Mouse (Mus musculus) heart, embryonic 13.5 days (tissue): Measurements from ENCODE around the gene Scd4. TPM values are rescaled to one million over a fixed set of nuclear protein-coding genes. Genes with fewer than 3 reads are reported as not detected.
A peak's percentile ranks its signal among the peaks of the same experiment; 100 is the strongest.

Experiments used
- ATAC-seq: fragments of 200-750 bp; cut with Nextera tagmentation; 2 replicates; pipeline ENCODE4 v1.8.0; 2017; ENCODE audit warnings: moderate TSS enrichment; ENCODE audit not compliant: insufficient number of reproducible peaks, low FRiP score, low TSS enrichment; ENCODE audit errors: extremely low read depth
- H3K27ac ChIP-seq: fragments of 300-500 bp; sonication (generic); replicated peaks from 2 replicates; pipeline ENCODE4 v1.5.1; 2015; ENCODE audit warnings: moderate library complexity, mild to moderate bottlenecking, inconsistent platforms
- H3K27me3 ChIP-seq: fragments of 300-500 bp; sonication (generic); replicated peaks from 2 replicates; pipeline ENCODE4 v1.6.1; 2015; ENCODE audit warnings: mild to moderate bottlenecking, inconsistent platforms
- H3K36me3 ChIP-seq: fragments of 300-500 bp; sonication (generic); 2 replicates; pipeline ENCODE4 v1.6.1; 2015; ENCODE audit warnings: mild to moderate bottlenecking, inconsistent platforms
- H3K4me1 ChIP-seq: fragments of 300-500 bp; sonication (generic); 2 replicates; pipeline ENCODE4 v1.6.1; 2015; ENCODE audit warnings: inconsistent platforms
- H3K4me2 ChIP-seq: fragments of 300-500 bp; sonication (generic); 2 replicates; pipeline ENCODE4 v1.6.1; 2015; ENCODE audit warnings: inconsistent platforms, mild to moderate bottlenecking, moderate library complexity
- H3K4me3 ChIP-seq: fragments of 300-500 bp; sonication (generic); 2 replicates; pipeline ENCODE4 v1.5.1; 2015; ENCODE audit warnings: moderate library complexity, mild to moderate bottlenecking, inconsistent platforms
- H3K9ac ChIP-seq: fragments of 300-500 bp; sonication (generic); 2 replicates; pipeline ENCODE4 v1.6.1; 2015; ENCODE audit warnings: inconsistent platforms, mild to moderate bottlenecking, moderate library complexity
- H3K9me3 ChIP-seq: fragments of 300-500 bp; sonication (generic); 2 replicates; pipeline ENCODE4 v1.6.1; 2016; ENCODE audit warnings: inconsistent platforms
- WGBS: fragments of 180-500 bp; shearing (Covaris S2); methylation state at CpG from one replicate; pipeline ENCODE4 v1.1.7; 2015; ENCODE audit warnings: mixed read lengths; 5-methylcytosine and 5-hydroxymethylcytosine counted together
- polyA plus RNA-seq: library from polyadenylated mRNA; unstranded; fragments of >200 nt; fragmentation: Nextera tagmentation; extraction: Ambion mirVana; gene quantifications from 2 replicates; pipeline ENCODE4 v1.2.1, GENCODE M21; 2015

The Scd4 gene
- 0.49 and 0.69 TPM in 2 replicates for polyA plus RNA-seq

- Histone ChIP-seq H3K9ac (peak within 1 kb of the TSS; percentile 15; the same call in 1 of the 2 replicates), H3K27ac (peak within 1 kb of the TSS; percentile 55)
Measured at GRCm38 (mm10) chr19:44332833-44333623, at the start of gene Scd4. TSS of gene Scd4 (plus strand) at chr19:44333092.

GRCm38 (mm10) chr19:44283157-44284024 lies 49.5 kb upstream of the Scd4 start:
- Histone ChIP-seq H3K27me3 (no peaks in the 10 kb centered on the region), H3K36me3 (no peaks in the 10 kb centered on the region), H3K4me1 (peaks cover 68% of the 10 kb centered on the region), H3K9ac (peak overlapping the region; percentile 77), H3K27ac (peak overlapping the region; percentile 97), H3K4me2 (peak overlapping the region; percentile 83), H3K9me3 (no peaks in the 10 kb centered on the region), H3K4me3 (peak overlapping the region; percentile 58)
- no peak for ATAC-seq
- whole genome bisulfite sequencing, result 35% methylated on average over 15 of the region's 15 CpGs

More at GRCm38 (mm10) chr19:44332833-44333623, at the start of gene Scd4:
- no peak for ATAC-seq
- no peak within 1 kb of the TSS for H3K4me3 ChIP-seq
- 57% methylated on average over 10 of the region's 10 CpGs for WGBS
- H3K36me3 ChIP-seq, result no peaks in the 10 kb centered on the region
- H3K9me3 ChIP-seq, result no peaks in the 10 kb centered on the region
- peak within 1 kb of the TSS; percentile 31 for H3K4me2 ChIP-seq
- no peaks in the 10 kb centered on the region for H3K27me3 ChIP-seq
- peaks cover 41% of the 10 kb centered on the region for H3K4me1 ChIP-seq

- no peaks in the 10 kb centered on the region for H3K36me3 ChIP-seq
- H3K4me1 ChIP-seq, result peaks cover 66% of the 10 kb centered on the region
- no peaks in the 10 kb centered on the region for H3K27me3 ChIP-seq
- peak overlapping the region; percentile 83 for H3K4me2 ChIP-seq
- H3K9ac ChIP-seq, result peak overlapping the region; percentile 83
- WGBS, result under 1% methylated on average over 38 of the region's 38 CpGs
- H3K9me3 ChIP-seq, result no peaks in the 10 kb centered on the region
- ATAC-seq, result peak; percentile 98
- peak overlapping the region; percentile 97 for H3K27ac ChIP-seq
- H3K4me3 ChIP-seq, result peak overlapping the region; percentile 58
Measured at GRCm38 (mm10) chr19:44284025-44284695, 48.7 kb upstream of the Scd4 start.

DNA sequence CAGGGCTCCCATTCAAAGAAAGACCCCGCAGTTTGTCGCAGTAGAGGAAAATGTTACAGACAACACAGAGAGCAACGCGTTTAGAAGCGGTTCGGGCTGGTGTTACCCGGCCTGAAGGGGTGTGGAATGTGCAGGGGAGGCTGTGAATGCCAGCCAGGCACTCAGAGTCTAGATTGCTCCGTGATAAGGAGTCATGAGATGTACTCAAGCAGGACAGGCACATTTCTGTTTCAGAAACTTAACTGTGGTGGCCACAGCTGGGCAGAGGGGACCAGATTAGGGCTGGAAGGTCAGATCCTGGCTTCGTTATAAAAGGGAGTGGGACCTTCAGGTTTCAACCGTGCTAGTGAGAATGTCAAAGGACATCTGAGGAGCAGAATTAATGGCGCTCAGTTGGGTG lies 48.2 kb upstream of the Scd4 start:
- Histone ChIP-seq H3K36me3 (no peaks in the 10 kb centered on the region), H3K9ac (peak overlapping the region; percentile 83), H3K27ac (peak overlapping the region; percentile 97), H3K27me3 (no peaks in the 10 kb centered on the region), H3K4me1 (peaks cover 69% of the 10 kb centered on the region), H3K9me3 (no peaks in the 10 kb centered on the region), H3K4me3 (peak overlapping the region; percentile 58), H3K4me2 (peak overlapping the region; percentile 83)
- ATAC-seq, result 0 out of 2 replicates have a peak, but pooled peaks have one; percentile 0
- 4% methylated on average over 11 of the region's 11 CpGs for WGBS

DNA sequence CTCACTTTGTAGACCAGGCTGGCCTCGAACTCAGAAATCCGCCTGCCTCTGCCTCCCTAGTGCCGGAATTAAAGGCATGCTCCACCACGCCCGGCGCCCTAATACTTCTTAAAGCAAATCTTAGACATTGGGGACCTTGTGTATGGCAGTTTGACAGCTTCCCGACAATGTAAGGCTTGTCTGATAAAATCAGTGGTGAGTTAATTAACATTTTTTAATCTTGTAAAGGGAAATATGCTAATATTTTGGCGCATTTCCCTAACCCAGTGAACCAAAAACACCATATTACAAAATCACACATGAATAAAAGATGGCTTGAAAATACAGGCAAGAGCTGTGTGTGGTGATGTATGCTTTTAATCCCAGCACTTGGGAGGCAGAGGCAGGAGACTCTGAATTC lies 47.3 kb upstream of the Scd4 start:
- no peak overlapping the region for H3K9ac ChIP-seq
- H3K36me3 ChIP-seq, result no peaks in the 10 kb centered on the region
- H3K4me2 ChIP-seq, result no peak overlapping the region
- no peaks in the 10 kb centered on the region for H3K9me3 ChIP-seq
- H3K4me3 ChIP-seq, result no peak overlapping the region
- ATAC-seq, result no peak
- H3K27me3 ChIP-seq, result no peaks in the 10 kb centered on the region
- WGBS, result 91% methylated on average over 8 of the region's 8 CpGs
- H3K4me1 ChIP-seq, result peaks cover 68% of the 10 kb centered on the region
- no peak overlapping the region for H3K27ac ChIP-seq

GRCm38 (mm10) chr19:44286109-44286508 lies 46.8 kb upstream of the Scd4 start:
- no peak overlapping the region for H3K27ac ChIP-seq
- no peaks in the 10 kb centered on the region for H3K9me3 ChIP-seq
- no peak overlapping the region for H3K9ac ChIP-seq
- H3K27me3 ChIP-seq, result no peaks in the 10 kb centered on the region
- H3K4me1 ChIP-seq, result peaks cover 63% of the 10 kb centered on the region
- H3K4me2 ChIP-seq, result no peak overlapping the region
- ATAC-seq, result no peak
- H3K4me3 ChIP-seq, result no peak overlapping the region
- WGBS, result 26% methylated on average over 2 of the region's 2 CpGs
- no peaks in the 10 kb centered on the region for H3K36me3 ChIP-seq

- Histone ChIP-seq H3K27me3 (no peaks in the 10 kb centered on the region), H3K4me3 (no peak overlapping the region), H3K4me1 (peaks cover 62% of the 10 kb centered on the region), H3K9ac (0 out of 2 replicates have a peak overlapping the region, but pooled peaks have one; percentile 28), H3K36me3 (no peaks in the 10 kb centered on the region), H3K9me3 (no peaks in the 10 kb centered on the region), H3K27ac (0 out of 2 replicates have a peak overlapping the region, but pooled peaks have one; percentile 42), H3K4me2 (peak overlapping the region; percentile 13; the same call in 1 of the 2 replicates)
- WGBS, result 37% methylated on average over 10 of the region's 11 CpGs
- ATAC-seq, result no peak
Measured at GRCm38 (mm10) chr19:44287415-44288110, 45.3 kb upstream of the Scd4 start.

DNA sequence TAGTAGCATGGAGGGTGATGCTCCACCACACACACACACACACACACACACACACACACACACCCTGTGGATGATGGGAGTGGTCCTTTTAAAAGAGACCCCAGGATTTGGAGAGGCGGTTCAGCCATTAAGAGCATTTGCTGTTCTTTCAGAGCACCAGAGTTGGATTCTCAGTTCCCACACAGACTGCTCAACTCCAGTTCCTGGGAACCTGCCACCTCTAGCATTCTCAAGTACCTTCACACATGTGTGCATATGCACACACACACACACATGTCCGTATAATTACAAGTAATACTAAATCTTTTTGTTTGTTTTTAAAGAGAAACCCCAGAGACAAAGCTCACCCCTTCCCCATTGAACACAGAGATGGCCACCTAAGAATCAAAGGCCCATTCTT lies 40.8 kb upstream of the Scd4 start:
- no peak overlapping the region for H3K4me3 ChIP-seq

DNA sequence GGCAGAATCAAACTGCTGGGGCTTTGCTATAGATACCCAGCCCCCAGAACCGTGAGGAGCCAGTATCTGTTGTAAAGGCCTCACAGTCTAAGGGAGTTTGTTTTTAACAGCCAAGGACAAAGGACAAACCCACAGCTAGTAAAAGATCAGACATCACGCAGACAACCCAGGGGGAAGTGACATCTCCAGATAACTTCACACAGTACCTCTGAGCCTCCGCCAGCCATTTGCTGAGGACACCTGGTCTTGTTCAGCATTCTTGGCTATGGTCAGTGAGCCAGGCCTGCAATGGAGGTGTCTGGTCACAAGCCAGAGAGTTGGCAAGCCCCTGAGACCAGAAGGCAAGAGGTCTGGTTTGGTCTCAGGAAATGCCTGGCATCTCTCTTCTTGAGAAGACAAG lies 40.4 kb upstream of the Scd4 start:
- peak overlapping the region; percentile 97 for H3K9ac ChIP-seq
- no peaks in the 10 kb centered on the region for H3K9me3 ChIP-seq
- H3K36me3 ChIP-seq, result peaks cover 26% of the 10 kb centered on the region
- peak overlapping the region; percentile 89 for H3K4me3 ChIP-seq
- WGBS, result 33% methylated on average over 3 of the region's 3 CpGs
- ATAC-seq, result no peak
- no peaks in the 10 kb centered on the region for H3K27me3 ChIP-seq
- H3K4me1 ChIP-seq, result peaks cover 65% of the 10 kb centered on the region
- peak overlapping the region; percentile 99 for H3K27ac ChIP-seq
- H3K4me2 ChIP-seq, result peak overlapping the region; percentile 92

More for the DNA sequence above, 40.8 kb upstream of the Scd4 start:
- peak overlapping the region; percentile 99 for H3K27ac ChIP-seq
- peak overlapping the region; percentile 92 for H3K4me2 ChIP-seq
- H3K27me3 ChIP-seq, result no peaks in the 10 kb centered on the region
- H3K9me3 ChIP-seq, result no peaks in the 10 kb centered on the region
- H3K4me1 ChIP-seq, result peaks cover 65% of the 10 kb centered on the region
- ATAC-seq, result no peak
- WGBS, result 84% methylated on average over 2 of the region's 2 CpGs
- H3K9ac ChIP-seq, result 0 out of 2 replicates have a peak overlapping the region, but pooled peaks have one; percentile 97
- H3K36me3 ChIP-seq, result peaks cover 23% of the 10 kb centered on the region

DNA sequence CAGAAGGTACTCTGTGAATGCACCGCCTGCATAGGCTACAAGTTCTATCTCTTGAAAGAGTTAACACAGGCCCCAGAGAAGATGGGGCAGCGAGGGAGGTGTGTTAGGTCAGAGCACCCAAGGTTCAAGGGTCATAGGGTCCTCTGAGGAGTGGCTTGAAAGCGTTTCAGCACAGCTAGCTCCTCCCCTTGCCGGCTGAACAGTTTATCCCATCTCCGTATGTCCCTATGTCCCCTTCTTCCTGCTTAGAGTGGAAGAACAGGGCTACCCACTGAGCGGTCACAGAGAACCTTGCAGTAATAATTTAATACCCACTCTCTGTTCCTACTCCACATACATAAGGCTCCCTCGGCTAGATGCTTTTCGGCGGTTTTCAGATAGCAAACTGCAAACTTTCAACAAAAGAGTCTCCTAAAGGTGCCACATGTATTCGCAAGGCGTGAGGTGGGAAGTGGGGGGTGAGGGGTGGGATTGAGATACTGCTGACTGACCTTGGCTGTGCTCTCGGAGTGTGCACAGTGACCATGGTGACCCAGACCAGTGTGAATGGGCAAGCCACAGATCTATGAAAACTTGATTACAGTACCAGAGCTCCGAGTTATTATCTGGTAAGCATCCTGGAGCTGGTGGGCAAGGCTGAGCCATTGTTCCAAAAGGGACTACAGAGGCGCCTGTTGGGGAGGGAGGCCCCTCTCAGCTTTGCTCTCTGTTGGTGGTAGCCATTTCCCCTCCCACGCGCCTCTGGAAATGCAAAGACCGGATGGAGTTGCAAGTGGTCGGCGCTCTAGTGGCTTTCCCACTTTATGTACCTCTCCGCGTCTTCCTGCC lies 39.7 kb upstream of the Scd4 start, which contains the start of gene Scd2:
TSS of gene Scd2 (plus strand) at position 734 of the 828 bp plus-strand sequence.
- H3K36me3 ChIP-seq, result peaks cover 32% of the 10 kb centered on the region
- H3K27me3 ChIP-seq, result no peaks in the 10 kb centered on the region
- 3% methylated on average over 21 of the region's 21 CpGs for WGBS
- peak within 1 kb of the TSS; percentile 89 for H3K4me3 ChIP-seq
- H3K4me2 ChIP-seq, result peak within 1 kb of the TSS; percentile 92
- H3K9ac ChIP-seq, result peak within 1 kb of the TSS; percentile 97
- ATAC-seq, result peak; percentile 11; the same call in 1 of the 2 replicates
- no peaks in the 10 kb centered on the region for H3K9me3 ChIP-seq
- H3K4me1 ChIP-seq, result peaks cover 67% of the 10 kb centered on the region
- peak within 1 kb of the TSS; percentile 99 for H3K27ac ChIP-seq
